Mouse (Mus musculus) cortical plate, adult 2 months (tissue): ENCODE data around the gene Hoxa11. TPM values are rescaled to one million over a fixed set of nuclear protein-coding genes. Genes with fewer than 3 reads are reported as not detected.

Source experiments
- H3K27ac ChIP-seq: fragments of 200-500 bp; 2 replicates; pipeline ENCODE4 v1.5.1; 2012; ENCODE audit warnings: low read length, control low read depth, inconsistent platforms; ENCODE audit not compliant: insufficient read depth
- H3K4me1 ChIP-seq: fragments of 200-500 bp; 2 replicates; pipeline ENCODE4 v1.6.1; 2011; ENCODE audit warnings: low read length; ENCODE audit not compliant: control insufficient read depth, insufficient read depth
- H3K4me3 ChIP-seq: fragments of 200-500 bp; 2 replicates; pipeline ENCODE4 v1.5.1; 2011; ENCODE audit warnings: mild to moderate bottlenecking, low read length, control low read depth; ENCODE audit not compliant: insufficient read depth
- CTCF ChIP-seq: fragments of 200-500 bp; IDR thresholded peaks from 2 replicates; pipeline ENCODE4 v1.5.1; 2011; ENCODE audit warnings: mild to moderate bottlenecking, control low read depth, low read length; ENCODE audit not compliant: insufficient read depth; ENCODE audit errors: extremely low read depth
- POLR2A ChIP-seq: fragments of 200-500 bp; IDR thresholded peaks from 2 replicates; pipeline ENCODE4 v1.6.1; 2011; ENCODE audit warnings: mild to moderate bottlenecking, low read length, control low read depth; ENCODE audit not compliant: insufficient read depth; ENCODE audit errors: extremely low read depth
- polyA plus RNA-seq: library from polyadenylated mRNA; depleted of rRNA; stranded (reverse); fragments of >200 nt; gene quantifications from 2 replicates; pipeline ENCODE4 v1.2.3, GENCODE M21; 2012

Hoxa11 gene
- polyA plus RNA-seq, 1 experiment, result not detected

GRCm38 (mm10) chr6:52207684-52207976, 38.0 kb downstream of the Hoxa11 start:
- no peak overlapping the region for H3K4me3 ChIP-seq
- no peaks in the 10 kb centered on the region for H3K4me1 ChIP-seq
- H3K27ac ChIP-seq, result no peak overlapping the region
- TF ChIP-seq POLR2A, result no peak
- TF ChIP-seq CTCF, result no peak

GRCm38 (mm10) chr6:52206882-52207683, 38.5 kb downstream of the Hoxa11 start:
- Histone ChIP-seq H3K4me3 (no peak overlapping the region), H3K4me1 (no peaks in the 10 kb centered on the region)
- TF ChIP-seq CTCF (no peak), POLR2A (no peak)

GRCm38 (mm10) chr6:52205638-52206621, 39.7 kb downstream of the Hoxa11 start:
- Histone ChIP-seq H3K27ac (no peak overlapping the region), H3K4me3 (no peak overlapping the region)
- no peak for TF ChIP-seq POLR2A
- TF ChIP-seq CTCF, result no peak

More at GRCm38 (mm10) chr6:52206882-52207683, 38.5 kb downstream of the Hoxa11 start:
- H3K27ac ChIP-seq, result no peak overlapping the region

GRCm38 (mm10) chr6:52205221-52205620, 40.4 kb downstream of the Hoxa11 start:
- TF ChIP-seq CTCF (no peak), POLR2A (no peak)
- no peaks in the 10 kb centered on the region for H3K4me1 ChIP-seq
- no peak overlapping the region for H3K27ac ChIP-seq
- H3K4me3 ChIP-seq, result no peak overlapping the region

More at GRCm38 (mm10) chr6:52205638-52206621, 39.7 kb downstream of the Hoxa11 start:
- H3K4me1 ChIP-seq, result no peaks in the 10 kb centered on the region

GRCm38 (mm10) chr6:52204050-52204752, 41.4 kb downstream of the Hoxa11 start, which contains the start of gene Hoxa5:
Gene Hoxa5 (minus strand): TSS chr6:52204587.
- H3K4me1 ChIP-seq, result no peaks in the 10 kb centered on the region
- H3K4me3 ChIP-seq, result no peak within 1 kb of the TSS
- TF ChIP-seq POLR2A (no peak), CTCF (no peak)
- no peak within 1 kb of the TSS for H3K27ac ChIP-seq

- no peak overlapping the region for H3K27ac ChIP-seq
- H3K4me3 ChIP-seq, result no peak overlapping the region
- no peaks in the 10 kb centered on the region for H3K4me1 ChIP-seq
- TF ChIP-seq CTCF (no peak), POLR2A (no peak)
These were observed 42.1 kb downstream of the Hoxa11 start for GRCm38 (mm10) chr6:52203371-52204049.

GRCm38 (mm10) chr6:52203121-52203370, 42.6 kb downstream of the Hoxa11 start:
- TF ChIP-seq CTCF, result no peak
- no peak for TF ChIP-seq POLR2A
- H3K27ac ChIP-seq, result no peak overlapping the region

GRCm38 (mm10) chr6:52202362-52203120, 43.1 kb downstream of the Hoxa11 start:
- TF ChIP-seq CTCF, result no peak
- no peak for TF ChIP-seq POLR2A
- H3K4me1 ChIP-seq, result no peaks in the 10 kb centered on the region
- H3K27ac ChIP-seq, result no peak overlapping the region
- no peak overlapping the region for H3K4me3 ChIP-seq

More at GRCm38 (mm10) chr6:52203121-52203370, 42.6 kb downstream of the Hoxa11 start:
- Histone ChIP-seq H3K4me3 (no peak overlapping the region), H3K4me1 (no peaks in the 10 kb centered on the region)
